Mouse (Mus musculus) stomach, postnatal 0 days (tissue): ENCODE measurements around the gene Abca14. TPM values are rescaled to one million over a fixed set of nuclear protein-coding genes. Genes with fewer than 3 reads are reported as not detected.
A peak's percentile ranks its signal among the peaks of the same experiment; 100 is the strongest.

ENCODE experiments used
- ATAC-seq: fragments of 200-750 bp; cut with Nextera tagmentation; 2 replicates; pipeline ENCODE4 v1.8.0; 2017; ENCODE audit not compliant: low FRiP score, low TSS enrichment
- DNase-seq: peaks from one replicate; pipeline ENCODE4 v3.0.0-alpha.2; 2016; ENCODE audit warnings: low spot score
- H3K27ac ChIP-seq: fragments of 300-500 bp; sonication (generic); replicated peaks from 2 replicates; pipeline ENCODE4 v1.5.1; 2014; ENCODE audit warnings: mild to moderate bottlenecking, control low read depth
- H3K27me3 ChIP-seq: fragments of 300-500 bp; sonication (generic); 2 replicates; pipeline ENCODE4 v1.6.1; 2014; ENCODE audit warnings: low read length; ENCODE audit not compliant: control insufficient read depth, insufficient read depth
- H3K36me3 ChIP-seq: fragments of 300-500 bp; sonication (generic); 2 replicates; pipeline ENCODE4 v1.6.1; 2014; ENCODE audit warnings: low read length, mixed read lengths; ENCODE audit not compliant: control insufficient read depth, insufficient read depth
- H3K4me1 ChIP-seq: fragments of 300-500 bp; sonication (generic); replicated peaks from 2 replicates; pipeline ENCODE4 v1.6.1; 2014; ENCODE audit warnings: antibody characterized with exemption; ENCODE audit not compliant: control insufficient read depth, insufficient read depth
- H3K4me2 ChIP-seq: fragments of 300-500 bp; sonication (generic); replicated peaks from 2 replicates; pipeline ENCODE4 v1.6.1; 2014; ENCODE audit warnings: low read depth, mild to moderate bottlenecking, control low read depth, moderate library complexity
- H3K4me3 ChIP-seq: fragments of 300-500 bp; sonication (generic); 2 replicates; pipeline ENCODE4 v1.5.1; 2014; ENCODE audit warnings: low read depth, low read length, control low read depth
- H3K9ac ChIP-seq: fragments of 300-500 bp; sonication (generic); 2 replicates; pipeline ENCODE4 v1.6.1; 2014; ENCODE audit warnings: mild to moderate bottlenecking, low read length, control low read depth, mixed read lengths
- H3K9me3 ChIP-seq: fragments of 300-500 bp; sonication (generic); 2 replicates; pipeline ENCODE4 v1.6.1; 2016; ENCODE audit warnings: low read length; ENCODE audit not compliant: control insufficient read depth
- CTCF ChIP-seq: IDR thresholded peaks from 2 replicates; pipeline ENCODE4 v1.5.1; 2016; ENCODE audit warnings: antibody characterized with exemption, low read depth, mild to moderate bottlenecking, moderate library complexity
- EP300 ChIP-seq: optimal IDR thresholded peaks from 2 replicates; pipeline ENCODE3; 2016; ENCODE audit warnings: antibody characterized with exemption
- WGBS: fragments of 180-500 bp; shearing (Covaris S2); extraction: QIAGEN DNeasy Blood & Tissue Kit; methylation state at CpG from one replicate; pipeline ENCODE4 v1.1.7; 2014; 5-methylcytosine and 5-hydroxymethylcytosine counted together
- polyA plus RNA-seq: library from polyadenylated mRNA; unstranded; fragments of >200 nt; fragmentation: Nextera tagmentation; extraction: Ambion mirVana; gene quantifications from 2 replicates; pipeline ENCODE4 v1.2.1, GENCODE M21; 2015

Gene Abca14
- polyA plus RNA-seq, 1 experiment from 2014 or later: not detected

DNA sequence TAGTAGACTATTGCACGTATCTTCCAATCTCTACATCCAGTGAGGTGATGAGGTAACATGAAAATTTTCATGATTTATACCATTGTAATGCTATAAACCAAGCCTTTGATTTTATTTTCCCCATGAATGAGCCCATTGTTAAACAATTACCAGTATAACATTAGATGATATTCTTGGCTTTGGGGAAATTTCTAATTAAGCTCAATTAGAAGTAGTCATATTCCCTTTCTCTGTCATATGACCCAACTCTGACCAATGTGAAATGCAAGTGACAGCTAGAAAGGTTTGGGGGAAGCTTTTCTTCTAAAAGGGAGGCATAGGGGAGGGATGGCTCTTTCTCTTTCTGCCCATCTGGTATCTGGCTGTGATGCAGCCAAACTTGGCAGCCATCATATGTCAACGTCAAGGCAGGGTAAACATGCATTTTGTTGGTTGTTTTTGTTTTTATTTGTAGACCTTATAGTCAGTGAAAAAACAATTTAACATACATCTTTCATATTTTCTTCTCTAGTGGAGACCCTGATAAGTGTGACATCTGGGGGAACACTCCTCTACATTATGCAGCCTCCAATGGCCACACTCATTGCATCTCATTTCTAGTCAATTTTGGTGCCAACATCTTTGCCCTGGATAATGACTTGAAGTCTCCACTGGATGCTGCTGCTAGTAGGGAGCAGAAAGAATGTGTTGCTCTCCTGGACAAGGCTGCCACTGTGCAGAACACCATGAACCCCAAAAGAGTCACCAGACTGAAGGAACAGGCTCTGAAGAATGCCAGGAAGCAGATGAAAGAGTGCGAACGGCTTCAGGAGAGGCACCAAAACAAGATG lies 22.1 kb upstream of the Abca14 start:
- TF ChIP-seq CTCF (no peak), EP300 (no peak)
- ATAC-seq: no peak
- Histone ChIP-seq H3K27ac (no peak overlapping the region), H3K27me3 (no peaks in the 10 kb centered on the region), H3K9me3 (no peaks in the 10 kb centered on the region), H3K4me2 (no peak overlapping the region), H3K4me3 (no peak overlapping the region), H3K9ac (no peak overlapping the region), H3K4me1 (no peaks in the 10 kb centered on the region), H3K36me3 (no peaks in the 10 kb centered on the region)
- no peak for DNase-seq
- 84% methylated on average over 4 of the region's 4 CpGs for WGBS

DNA sequence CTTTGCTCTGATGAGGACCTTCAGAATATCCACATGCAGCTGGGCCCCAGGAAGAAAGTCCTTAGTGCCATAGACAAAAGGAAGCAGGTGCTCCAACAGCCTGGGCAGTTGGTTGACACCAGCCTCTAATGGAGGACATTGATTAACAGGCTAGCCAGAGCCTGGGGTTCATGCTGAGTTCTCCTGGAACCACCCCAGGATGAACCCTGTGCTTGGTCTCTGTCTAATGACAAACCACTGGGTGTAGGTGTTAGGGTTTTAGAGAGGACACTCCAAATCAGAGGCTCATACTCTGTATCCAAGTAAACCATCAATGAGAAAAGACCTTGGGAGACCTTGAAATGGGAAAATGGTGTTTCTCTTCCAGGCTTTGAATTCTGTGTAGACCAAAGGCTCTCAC lies 20.9 kb upstream of the Abca14 start:
- Histone ChIP-seq H3K27ac (no peak overlapping the region), H3K9ac (no peak overlapping the region), H3K9me3 (no peaks in the 10 kb centered on the region), H3K27me3 (no peaks in the 10 kb centered on the region), H3K4me1 (no peaks in the 10 kb centered on the region), H3K4me3 (no peak overlapping the region), H3K4me2 (no peak overlapping the region), H3K36me3 (no peaks in the 10 kb centered on the region)
- TF ChIP-seq EP300 (no peak), CTCF (no peak)
- no peak for DNase-seq
- no peak for ATAC-seq

DNA sequence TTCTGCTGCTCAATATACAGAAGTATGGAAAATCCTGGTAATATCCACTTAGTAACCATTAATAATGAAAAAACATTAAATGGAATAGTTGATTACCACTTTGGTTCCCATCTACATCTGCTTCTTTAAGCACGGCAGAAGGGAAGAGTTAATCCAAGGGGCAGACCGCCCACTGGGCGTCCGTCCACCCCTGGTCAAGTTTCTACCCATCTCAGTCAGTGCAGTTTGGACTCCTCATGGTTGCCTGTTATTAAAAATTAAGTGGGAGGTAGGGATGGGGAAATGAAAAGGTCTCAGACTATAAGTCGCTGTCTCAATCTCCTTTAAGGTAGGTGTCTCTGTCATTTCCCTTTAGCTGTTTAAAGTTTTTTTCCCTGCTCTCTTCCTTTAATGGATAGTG lies 14.8 kb upstream of the Abca14 start:
- DNase-seq: no peak
- no peak overlapping the region for H3K4me3 ChIP-seq
- H3K9me3 ChIP-seq: no peaks in the 10 kb centered on the region
- no peaks in the 10 kb centered on the region for H3K27me3 ChIP-seq
- no peak overlapping the region for H3K4me2 ChIP-seq
- no peak for ATAC-seq
- no peaks in the 10 kb centered on the region for H3K4me1 ChIP-seq
- H3K9ac ChIP-seq: no peak overlapping the region
- no peak overlapping the region for H3K27ac ChIP-seq
- H3K36me3 ChIP-seq: no peaks in the 10 kb centered on the region
- 83% methylated on average over 5 of the region's 5 CpGs for WGBS
- TF ChIP-seq EP300 (no peak), CTCF (no peak)

DNA sequence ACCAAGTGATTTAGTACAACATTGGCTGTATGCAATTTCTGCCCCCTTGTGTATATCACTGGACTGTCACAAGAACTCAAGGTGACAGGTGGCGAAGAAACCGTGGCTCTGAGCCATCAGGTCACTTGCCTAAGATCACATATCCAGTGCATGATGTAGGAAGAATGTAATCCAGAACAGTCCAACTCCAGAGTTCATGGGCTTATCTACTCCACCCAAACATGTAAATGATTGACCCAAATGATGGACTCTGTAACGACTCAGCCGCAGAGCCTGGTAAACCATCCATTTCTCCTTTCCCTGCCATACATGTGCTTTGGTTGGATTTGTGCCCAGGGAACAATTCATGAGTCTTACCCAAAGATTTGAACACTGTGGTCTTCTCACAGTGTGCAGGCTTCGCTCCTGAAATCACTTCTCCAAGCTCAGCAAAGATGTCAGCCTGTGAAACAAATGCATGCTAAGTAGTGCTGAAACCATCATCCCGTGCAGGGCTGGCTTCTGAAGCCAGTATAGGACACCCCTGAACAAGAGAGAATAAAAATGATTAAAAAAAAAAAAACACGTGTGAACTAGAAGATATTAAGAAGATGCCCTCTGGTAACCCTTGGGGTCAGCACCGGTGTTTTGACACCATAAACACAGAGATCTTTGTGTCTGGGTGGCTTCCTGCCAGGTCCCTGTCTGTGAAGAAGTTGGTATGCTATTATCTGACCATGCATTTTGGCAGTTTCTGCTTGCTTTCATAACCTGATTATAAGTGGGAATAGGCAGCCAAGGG lies 14.2 kb upstream of the Abca14 start:
- no peaks in the 10 kb centered on the region for H3K36me3 ChIP-seq
- 48% methylated on average over 8 of the region's 8 CpGs for WGBS
- H3K27ac ChIP-seq: no peak overlapping the region
- H3K27me3 ChIP-seq: no peaks in the 10 kb centered on the region
- TF ChIP-seq EP300 (no peak), CTCF (no peak)
- H3K4me2 ChIP-seq: no peak overlapping the region
- H3K4me1 ChIP-seq: no peaks in the 10 kb centered on the region
- peak; percentile 22 for DNase-seq
- no peaks in the 10 kb centered on the region for H3K9me3 ChIP-seq
- H3K4me3 ChIP-seq: no peak overlapping the region
- peak; percentile 87 for ATAC-seq
- H3K9ac ChIP-seq: no peak overlapping the region

DNA sequence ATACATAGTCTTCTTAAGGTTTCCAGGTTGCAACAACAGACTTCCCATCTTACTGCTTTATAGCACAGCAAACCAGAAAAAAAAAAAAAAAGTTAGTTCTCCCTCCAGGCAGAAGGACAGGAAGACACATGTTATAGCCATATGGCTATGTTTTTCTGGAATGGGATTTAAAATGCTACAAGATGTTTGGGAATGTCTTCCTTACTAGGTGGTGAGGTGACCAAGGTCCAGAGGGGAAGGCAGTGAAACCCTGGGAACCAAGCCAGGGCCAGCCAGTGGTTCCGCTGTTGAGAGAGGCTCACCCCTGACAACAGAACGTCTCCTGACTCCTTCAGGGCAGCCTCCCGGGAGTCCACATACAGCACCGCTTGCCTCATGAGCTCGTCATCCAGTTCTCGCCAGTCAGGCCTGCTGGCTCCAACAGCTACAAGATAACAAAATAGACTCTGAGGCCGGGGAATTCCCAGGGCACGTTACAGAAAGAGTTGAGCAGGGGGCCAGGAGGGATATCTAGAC lies 13.6 kb upstream of the Abca14 start:
- 51% methylated on average over 8 of the region's 8 CpGs for WGBS
- peak; percentile 27 for DNase-seq
- peak; percentile 43 for ATAC-seq

DNA sequence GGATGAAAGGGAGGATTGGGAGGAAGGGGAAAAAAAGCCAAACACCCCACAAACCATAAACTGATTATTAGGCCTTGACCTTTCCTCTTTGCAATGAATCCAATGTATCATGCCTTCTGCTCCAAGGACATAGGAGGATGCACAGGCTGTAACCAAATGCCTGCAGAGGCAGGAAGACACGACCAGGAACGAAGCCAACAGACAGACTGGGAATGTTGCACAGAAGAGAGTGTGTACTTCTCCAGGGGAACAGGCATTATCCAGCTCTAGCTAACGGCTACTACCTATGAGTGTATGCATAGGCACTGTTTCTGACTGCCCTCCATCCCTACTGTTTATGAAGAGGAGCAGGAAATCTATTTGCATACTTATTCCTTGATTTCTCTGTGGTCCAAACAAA lies 11.6 kb upstream of the Abca14 start:
- H3K36me3 ChIP-seq: no peaks in the 10 kb centered on the region
- no peaks in the 10 kb centered on the region for H3K4me1 ChIP-seq
- DNase-seq: no peak
- TF ChIP-seq EP300 (no peak), CTCF (no peak)
- no peak overlapping the region for H3K9ac ChIP-seq
- H3K9me3 ChIP-seq: no peaks in the 10 kb centered on the region
- H3K4me2 ChIP-seq: no peak overlapping the region
- 49% methylated on average over 3 of the region's 3 CpGs for WGBS
- no peaks in the 10 kb centered on the region for H3K27me3 ChIP-seq
- ATAC-seq: no peak
- no peak overlapping the region for H3K4me3 ChIP-seq
- H3K27ac ChIP-seq: no peak overlapping the region

More for the DNA sequence above, 13.6 kb upstream of the Abca14 start:
- H3K4me2 ChIP-seq: no peak overlapping the region
- TF ChIP-seq CTCF (no peak), EP300 (no peak)
- no peaks in the 10 kb centered on the region for H3K27me3 ChIP-seq
- H3K9me3 ChIP-seq: no peaks in the 10 kb centered on the region
- H3K4me1 ChIP-seq: no peaks in the 10 kb centered on the region
- H3K4me3 ChIP-seq: no peak overlapping the region
- no peaks in the 10 kb centered on the region for H3K36me3 ChIP-seq
- no peak overlapping the region for H3K9ac ChIP-seq
- no peak overlapping the region for H3K27ac ChIP-seq
